Mouse (Mus musculus): ENCODE measurements around the gene Hdac11.

- TF ChIP-seq GATA1 (IDR thresholded peaks at IDR 0.05; ENCODE audit: borderline replicate concordance, low read length) (no peak), FLI1 (IDR thresholded peaks at IDR 0.05; ENCODE audit: low read length) (no peak)
These were observed at the start of gene Hdac11 for GRCm38 (mm10) chr6:91156554-91157236.

All from megakaryocyte, embryonic 14.5 days (primary cell).